Mouse (Mus musculus): ENCODE measurements around the gene Idh1. TPM values are rescaled to one million over a fixed set of nuclear protein-coding genes. Genes with fewer than 3 reads are reported as not detected.
"Not testable (repeated sequence)": the region's sequence is repeated elsewhere in the genome, so short reads cannot be mapped to it uniquely, and the experiment has no call there.

Idh1 gene
- 25.0 and 51.1 TPM in 2 replicates for total RNA-seq (2012; rRNA removed)

- H3K9ac ChIP-seq (ENCODE audit: insufficient read depth, low read depth, low read length, poor library complexity, severe bottlenecking), result peak within 1 kb of the TSS; percentile 95
- DNase-seq (ENCODE audit: low read depth, low spot score), result peak; percentile 98
- in situ Hi-C loops (cut with MboI; ENCODE audit: low sequenced_read_pairs in 2 of 2, unreplicated experiment in 2 of 2), result no loop called here
- H3K9me3 ChIP-seq (ENCODE audit: control insufficient read depth, insufficient read depth, low read depth, low read length), result no peaks in the 10 kb centered on the region
- peaks cover 4 to 6% of the 10 kb centered on the region in 2 experiments; a peak in 2 of 4 replicates for H3K4me1 ChIP-seq (ENCODE audit: control insufficient read depth in 2 of 2, insufficient read depth in 2 of 2, low read length in 2 of 2, poor library complexity in 1 of 2)
- H3K27ac ChIP-seq (ENCODE audit: insufficient read depth, low read depth, low read length, poor library complexity, severe bottlenecking), result peak within 1 kb of the TSS; percentile 57; the same call in 1 of the 2 replicates
- peak within 1 kb of the TSS; percentile 84 to 89 for H3K4me3 ChIP-seq (ENCODE audit: insufficient read depth in 1 of 2, low read depth in 1 of 2, low read length in 2 of 2, poor library complexity in 1 of 2, severe bottlenecking in 1 of 2)
- TF ChIP-seq HCFC1 (IDR thresholded peaks at IDR 0.05; ENCODE audit: borderline replicate concordance, insufficient read depth, low read length) (peak; percentile 66; the same call in 1 of the 2 replicates), ZNF384 (IDR thresholded peaks at IDR 0.05; ENCODE audit: low read depth, low read length) (no peak), MAFK (IDR thresholded peaks at IDR 0.05; ENCODE audit: insufficient read depth, low read depth, low read length) (peak; percentile 81; the same call in 1 of the 2 replicates), CHD2 (IDR thresholded peaks at IDR 0.05; ENCODE audit: low read depth, low read length) (peak; percentile 66; the same call in 1 of the 2 replicates), ZC3H11A (IDR thresholded peaks at IDR 0.05; ENCODE audit: borderline replicate concordance, low read depth, low read length) (no peak)
- no peaks in the 10 kb centered on the region for H3K36me3 ChIP-seq (ENCODE audit: control insufficient read depth, insufficient read depth, low read length, poor library complexity, severe bottlenecking)
Measured at GRCm38 (mm10) chr1:65186287-65187073, at the start of gene Idh1, which contains the start of gene Pikfyve. Gene Idh1 (minus strand): TSS chr1:65186500. Gene Pikfyve (plus strand): TSS chr1:65186683.

GRCm38 (mm10) chr1:65230566-65230965 is 44.3 kb upstream of the Idh1 start:
- in situ Hi-C loops (cut with MboI; ENCODE audit: low sequenced_read_pairs in 2 of 2, unreplicated experiment in 2 of 2), result no loop called here
- no peak overlapping the region for H3K4me3 ChIP-seq (ENCODE audit: insufficient read depth in 1 of 2, low read depth in 1 of 2, low read length in 2 of 2, poor library complexity in 1 of 2, severe bottlenecking in 1 of 2)
- H3K4me1 ChIP-seq (ENCODE audit: control insufficient read depth in 2 of 2, insufficient read depth in 2 of 2, low read length in 2 of 2, poor library complexity in 1 of 2), result no peaks in the 10 kb centered on the region; a peak in 1 of 4 replicates
- no peak overlapping the region for H3K9ac ChIP-seq (ENCODE audit: insufficient read depth, low read depth, low read length, poor library complexity, severe bottlenecking)
- no peak for DNase-seq (ENCODE audit: low read depth, low spot score)
- TF ChIP-seq HCFC1 (IDR thresholded peaks at IDR 0.05; ENCODE audit: borderline replicate concordance, insufficient read depth, low read length) (no peak), MAFK (IDR thresholded peaks at IDR 0.05; ENCODE audit: insufficient read depth, low read depth, low read length) (no peak), ZC3H11A (IDR thresholded peaks at IDR 0.05; ENCODE audit: borderline replicate concordance, low read depth, low read length) (no peak), ZNF384 (IDR thresholded peaks at IDR 0.05; ENCODE audit: low read depth, low read length) (no peak), CHD2 (IDR thresholded peaks at IDR 0.05; ENCODE audit: low read depth, low read length) (no peak)
- H3K36me3 ChIP-seq (ENCODE audit: control insufficient read depth, insufficient read depth, low read length, poor library complexity, severe bottlenecking), result peaks cover 2% of the 10 kb centered on the region; the same call in 1 of the 2 replicates
- H3K9me3 ChIP-seq (ENCODE audit: control insufficient read depth, insufficient read depth, low read depth, low read length), result no peaks in the 10 kb centered on the region
- no peak overlapping the region for H3K27ac ChIP-seq (ENCODE audit: insufficient read depth, low read depth, low read length, poor library complexity, severe bottlenecking)

GRCm38 (mm10) chr1:65229768-65230167 is 43.5 kb upstream of the Idh1 start:
- H3K9ac ChIP-seq (ENCODE audit: insufficient read depth, low read depth, low read length, poor library complexity, severe bottlenecking); in situ Hi-C loops (cut with MboI; ENCODE audit: low sequenced_read_pairs in 2 of 2, unreplicated experiment in 2 of 2); DNase-seq (ENCODE audit: low read depth, low spot score); H3K27ac ChIP-seq (ENCODE audit: insufficient read depth, low read depth, low read length, poor library complexity, severe bottlenecking); H3K4me1 ChIP-seq (ENCODE audit: control insufficient read depth in 2 of 2, insufficient read depth in 2 of 2, low read length in 2 of 2, poor library complexity in 1 of 2); H3K9me3 ChIP-seq (ENCODE audit: control insufficient read depth, insufficient read depth, low read depth, low read length); H3K4me3 ChIP-seq (ENCODE audit: insufficient read depth in 1 of 2, low read depth in 1 of 2, low read length in 2 of 2, poor library complexity in 1 of 2, severe bottlenecking in 1 of 2); H3K36me3 ChIP-seq (ENCODE audit: control insufficient read depth, insufficient read depth, low read length, poor library complexity, severe bottlenecking): not testable (repeated sequence)

GRCm38 (mm10) chr1:65227681-65228080 is 41.4 kb upstream of the Idh1 start:
- Histone ChIP-seq H3K36me3 (ENCODE audit: control insufficient read depth, insufficient read depth, low read length, poor library complexity, severe bottlenecking) (peaks cover 4% of the 10 kb centered on the region; the same call in 1 of the 2 replicates), H3K27ac (ENCODE audit: insufficient read depth, low read depth, low read length, poor library complexity, severe bottlenecking) (no peak overlapping the region), H3K4me3 (ENCODE audit: insufficient read depth in 1 of 2, low read depth in 1 of 2, low read length in 2 of 2, poor library complexity in 1 of 2, severe bottlenecking in 1 of 2) (no peak overlapping the region), H3K4me1 (ENCODE audit: control insufficient read depth in 2 of 2, insufficient read depth in 2 of 2, low read length in 2 of 2, poor library complexity in 1 of 2) (no peaks in the 10 kb centered on the region; a peak in 1 of 4 replicates), H3K9me3 (ENCODE audit: control insufficient read depth, insufficient read depth, low read depth, low read length) (no peaks in the 10 kb centered on the region), H3K9ac (ENCODE audit: insufficient read depth, low read depth, low read length, poor library complexity, severe bottlenecking) (no peak overlapping the region)
- no peak for DNase-seq (ENCODE audit: low read depth, low spot score)
- TF ChIP-seq MAFK (IDR thresholded peaks at IDR 0.05; ENCODE audit: insufficient read depth, low read depth, low read length) (no peak), HCFC1 (IDR thresholded peaks at IDR 0.05; ENCODE audit: borderline replicate concordance, insufficient read depth, low read length) (no peak), ZC3H11A (IDR thresholded peaks at IDR 0.05; ENCODE audit: borderline replicate concordance, low read depth, low read length) (no peak), ZNF384 (IDR thresholded peaks at IDR 0.05; ENCODE audit: low read depth, low read length) (no peak), CHD2 (IDR thresholded peaks at IDR 0.05; ENCODE audit: low read depth, low read length) (no peak)
- in situ Hi-C loops (cut with MboI; ENCODE audit: low sequenced_read_pairs in 2 of 2, unreplicated experiment in 2 of 2), result no loop called here

Data from ES-E14 (cell line).